Mouse (Mus musculus): ENCODE measurements around the gene Tagap.

Gene Tagap

DNA sequence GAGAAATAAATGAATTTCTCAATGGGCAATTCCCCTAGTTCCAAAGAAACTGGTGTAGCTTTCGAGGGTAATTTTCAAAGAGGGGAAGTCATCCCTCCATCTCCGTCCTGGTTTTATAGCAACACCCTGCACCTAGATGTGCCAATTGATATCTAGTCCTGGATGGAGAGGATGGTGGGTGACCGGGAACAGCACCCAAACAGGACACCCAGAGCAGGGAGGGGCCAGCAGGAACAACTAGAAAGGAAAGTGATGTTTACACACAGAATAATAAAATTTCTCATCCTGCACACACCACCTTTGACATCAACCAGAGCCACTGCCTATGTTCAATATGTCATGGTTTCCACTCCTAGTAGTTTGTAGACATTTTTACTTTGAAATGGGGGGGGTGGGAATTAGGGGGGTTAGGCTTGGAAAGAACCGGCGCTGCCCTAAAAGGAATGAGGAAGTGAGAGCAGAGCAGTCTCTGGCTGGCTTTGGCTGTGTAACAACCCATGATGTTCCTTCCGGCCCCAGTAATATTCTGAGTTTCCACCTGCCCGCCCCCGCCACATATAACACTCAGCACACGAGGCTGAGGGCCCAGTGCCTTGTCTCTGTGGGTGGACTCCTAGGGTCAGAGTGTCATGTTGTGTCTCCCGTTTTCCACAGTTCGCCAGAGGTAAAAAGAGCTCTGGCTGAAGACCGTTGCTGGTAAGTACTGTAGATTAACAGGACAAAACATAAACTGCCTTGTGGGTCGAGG is at the start of gene Tagap:
Gene Tagap, plus strand, starts transcription at position 588 of the 748 bp plus-strand sequence.
- in situ Hi-C loops (cut with MboI, MseI) = loop anchor here (5.0 to 25.0 kb wide), 2 partner anchors 53 to 112 kb away; no protein-coding TSS in a partner anchor

DNA sequence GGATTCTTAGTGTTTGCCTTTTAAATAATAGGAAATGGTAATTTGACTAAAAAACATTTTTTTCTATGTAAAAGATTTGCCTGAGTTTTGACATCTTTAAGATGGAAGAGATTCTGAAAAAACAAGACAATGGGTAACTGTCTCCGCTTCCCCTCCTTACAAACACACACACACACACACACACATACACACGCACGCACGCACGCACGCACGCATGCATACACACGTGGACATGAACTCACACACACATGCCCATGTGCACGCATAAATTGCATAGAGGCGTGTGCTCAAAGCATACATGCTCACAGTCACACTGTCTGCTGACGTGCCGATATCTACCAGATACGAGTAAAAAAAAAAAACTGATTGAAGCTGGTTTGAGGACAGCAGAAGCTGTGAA is 49.3 kb upstream of the Tagap start:
- in situ Hi-C loops (cut with MboI, MseI) = no loop called here

DNA sequence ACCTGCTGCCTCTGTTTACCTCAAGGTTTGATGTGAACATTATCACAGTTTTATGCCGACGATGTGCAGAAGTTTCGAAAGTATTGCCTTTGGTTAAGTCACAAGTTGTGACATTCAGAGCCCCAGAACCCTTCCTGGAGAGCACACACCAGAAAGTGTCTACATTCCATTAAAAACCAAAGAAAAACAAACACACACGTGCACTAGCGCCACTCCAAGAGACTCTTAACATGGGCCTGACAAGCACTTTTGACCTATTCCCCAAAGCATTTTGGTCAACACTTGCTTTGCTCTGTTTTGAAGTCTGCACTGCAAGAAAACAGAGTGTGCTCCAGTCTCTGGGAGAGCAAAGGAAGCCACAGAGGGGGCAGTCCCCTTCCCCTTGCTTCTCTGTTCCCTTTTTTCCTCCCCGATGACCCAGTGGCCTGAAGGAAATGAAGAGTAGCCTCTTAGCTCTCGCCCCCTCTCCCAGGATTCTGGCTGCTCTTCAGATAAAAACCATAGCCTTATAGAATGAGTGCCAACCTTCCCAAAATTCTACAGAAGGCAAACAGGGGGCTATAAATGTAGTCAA is 48.5 kb upstream of the Tagap start:
- in situ Hi-C loops (cut with MboI, MseI) = no loop called here

DNA sequence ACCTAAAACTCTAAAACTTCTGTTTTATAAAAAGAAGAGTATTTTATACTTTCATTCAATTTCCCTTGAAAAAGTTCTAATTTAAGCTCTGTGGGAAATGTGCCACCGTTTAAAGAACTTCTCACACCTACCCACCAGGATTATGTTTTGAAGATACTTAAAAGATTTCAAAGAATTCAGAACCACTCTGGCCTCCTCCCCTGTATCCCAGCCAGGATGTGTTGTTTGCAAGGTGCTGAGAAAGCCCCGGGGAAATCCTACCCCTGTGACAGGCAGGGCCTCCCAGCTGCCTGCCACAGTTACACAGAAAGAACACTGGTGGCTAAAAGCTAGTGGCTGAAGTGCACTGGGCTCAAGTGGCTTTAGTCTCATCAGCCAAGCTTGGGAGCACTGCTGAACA is 47.9 kb upstream of the Tagap start:
- in situ Hi-C loops (cut with MboI, MseI) = no loop called here

DNA sequence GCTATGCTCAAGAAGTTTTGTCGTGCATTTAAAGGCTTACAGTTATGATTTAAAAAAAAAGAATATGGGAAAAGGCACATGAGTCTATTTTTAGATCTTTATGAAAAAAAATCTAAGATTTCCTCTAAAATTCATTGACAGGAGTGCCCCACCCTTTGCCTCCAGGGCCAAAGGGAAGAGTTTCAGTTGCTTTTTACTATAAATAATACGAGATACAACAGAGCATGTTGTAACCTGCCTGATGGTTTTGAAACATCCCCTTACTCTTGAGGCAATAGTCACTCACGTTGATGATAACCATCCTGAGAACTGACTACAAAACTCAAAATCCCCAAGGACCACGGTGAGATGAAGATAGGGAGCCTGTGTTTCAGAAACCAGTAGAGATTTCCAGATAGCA is 46.3 kb upstream of the Tagap start:
- in situ Hi-C loops (cut with MboI, MseI) = no loop called here

DNA sequence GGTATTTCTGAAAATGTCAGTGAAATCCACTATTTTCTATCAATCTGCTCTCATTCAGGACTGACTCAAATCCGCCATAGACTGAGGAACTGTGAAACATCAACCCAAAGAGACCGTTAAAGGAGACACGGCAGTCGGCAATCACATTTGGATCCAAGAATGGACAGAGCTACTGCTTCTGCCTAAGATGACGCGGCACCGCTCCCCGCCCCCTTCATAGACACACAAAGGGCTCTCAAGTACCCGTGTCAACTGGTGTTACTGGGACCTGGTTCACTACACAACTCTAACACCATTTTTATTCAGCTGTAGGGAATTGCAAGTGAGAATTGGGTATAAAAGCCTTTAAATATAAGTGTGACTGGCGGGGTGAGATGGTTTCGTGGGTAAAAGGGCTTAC is 42.7 kb upstream of the Tagap start:
- in situ Hi-C loops (cut with MboI, MseI) = no loop called here

DNA sequence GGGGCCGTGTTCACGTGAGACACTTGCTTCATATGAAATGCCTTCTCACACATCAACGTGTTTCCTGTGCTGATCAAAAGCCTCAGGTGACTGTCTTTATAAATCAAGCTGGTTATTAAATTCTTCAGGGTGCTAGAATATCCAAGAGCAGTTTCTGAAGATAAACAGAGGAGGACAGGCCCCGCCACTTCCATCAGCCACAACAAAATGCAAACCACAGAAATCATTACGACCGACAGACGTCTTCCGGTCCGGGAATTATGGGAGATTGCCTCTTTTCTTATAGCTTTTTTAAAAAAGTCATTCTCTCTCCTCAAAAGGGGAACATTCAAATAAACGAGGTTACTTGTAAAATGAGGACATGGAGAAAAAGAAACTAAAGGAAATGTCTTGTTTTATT is 41.2 kb upstream of the Tagap start:
- in situ Hi-C loops (cut with MboI, MseI) = no loop called here

DNA sequence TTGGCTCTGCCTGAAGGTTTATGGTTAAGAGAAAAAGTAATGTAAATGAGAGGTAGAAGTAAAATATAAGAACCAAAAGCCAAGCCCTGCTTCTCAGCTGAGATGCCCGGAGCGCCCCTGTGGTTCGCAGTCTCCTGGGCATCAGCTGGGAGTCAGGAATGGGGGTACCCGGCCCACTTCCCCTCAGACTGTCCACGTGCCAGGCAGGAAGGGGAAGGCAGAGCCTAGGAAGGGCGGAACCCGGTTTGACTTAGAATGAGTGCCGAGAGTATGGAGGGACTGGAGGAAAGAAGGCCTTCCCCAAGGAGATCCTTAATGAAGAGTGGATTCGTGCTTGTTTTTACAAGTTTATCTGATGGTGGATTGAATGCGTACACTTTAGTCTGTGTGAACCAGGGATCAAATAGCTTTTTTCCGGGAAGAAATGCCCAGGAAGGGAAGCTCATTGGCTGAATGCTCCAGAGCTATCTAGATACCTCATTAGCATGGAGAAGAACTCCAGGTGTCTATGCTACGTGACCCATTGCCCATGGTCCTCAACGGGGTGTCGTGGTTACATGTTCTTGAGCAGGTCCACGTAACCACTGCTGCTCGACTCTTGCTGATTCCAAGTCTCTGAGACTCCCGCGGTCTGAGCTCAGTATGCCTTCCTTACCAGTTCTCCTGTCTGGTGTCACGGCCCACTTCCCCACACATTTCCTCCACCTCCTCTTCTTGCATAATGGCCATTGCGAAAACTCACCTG is 38.6 kb upstream of the Tagap start:
- in situ Hi-C loops (cut with MboI, MseI) = no loop called here

DNA sequence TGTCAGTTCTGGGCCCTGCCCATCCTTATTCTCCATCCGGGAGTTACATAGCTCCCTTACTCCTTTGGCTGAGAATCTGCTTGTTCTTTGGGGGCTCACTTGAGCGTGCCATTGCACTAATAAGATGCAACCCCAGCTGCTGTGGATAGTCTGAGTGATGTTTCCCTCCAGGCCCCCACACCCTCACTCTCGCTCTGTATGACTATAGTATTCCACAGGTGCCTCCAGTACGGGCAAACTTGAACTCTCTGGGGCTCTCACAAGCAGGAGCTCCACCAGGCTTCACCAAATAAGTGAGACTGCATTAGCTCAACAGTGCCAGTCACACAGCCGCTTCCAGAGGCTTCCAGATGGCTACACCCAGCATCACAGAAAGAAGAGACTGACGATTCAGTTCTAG is 37.5 kb upstream of the Tagap start:
- in situ Hi-C loops (cut with MboI, MseI) = no loop called here

DNA sequence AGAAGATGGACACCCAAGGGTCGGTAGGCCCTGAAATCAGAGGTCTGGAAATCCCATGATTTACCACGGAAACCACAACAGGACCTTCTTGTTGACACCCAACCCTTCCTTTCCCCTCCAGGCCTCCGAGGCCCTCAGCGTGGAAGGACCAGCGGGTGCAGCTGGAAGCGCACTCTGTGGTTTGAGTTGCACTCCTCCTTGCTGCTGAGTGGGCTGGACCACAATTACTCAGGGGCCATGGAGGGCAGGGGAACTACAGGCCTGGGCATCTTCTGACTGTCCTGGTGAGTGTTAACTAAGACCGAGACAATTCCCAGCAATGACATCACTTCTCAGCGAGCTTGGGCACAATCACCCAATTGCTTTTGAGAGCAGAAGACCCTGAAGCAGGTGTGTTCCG is 36.8 kb upstream of the Tagap start:
- in situ Hi-C loops (cut with MboI, MseI) = no loop called here

DNA sequence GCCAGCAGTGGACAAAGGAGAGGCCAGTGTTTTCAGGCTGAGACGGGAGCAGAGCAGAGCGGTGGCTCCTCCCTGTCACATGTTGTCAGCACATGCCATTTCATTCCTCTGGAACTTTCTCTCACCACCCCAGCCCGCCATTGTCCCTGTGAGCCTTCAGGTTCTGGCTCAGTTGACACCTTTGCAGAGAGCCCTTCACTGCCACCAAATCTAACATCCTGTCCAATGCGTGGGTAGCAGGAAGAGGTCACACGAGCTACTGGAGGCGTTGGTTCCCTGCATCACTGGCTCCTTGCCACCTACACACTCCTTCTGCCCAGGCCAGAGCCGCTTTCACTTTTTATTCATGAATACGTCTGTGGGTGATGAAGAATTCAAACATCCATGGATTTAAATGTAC is 33.1 kb upstream of the Tagap start:
- in situ Hi-C loops (cut with MboI, MseI) = no loop called here

DNA sequence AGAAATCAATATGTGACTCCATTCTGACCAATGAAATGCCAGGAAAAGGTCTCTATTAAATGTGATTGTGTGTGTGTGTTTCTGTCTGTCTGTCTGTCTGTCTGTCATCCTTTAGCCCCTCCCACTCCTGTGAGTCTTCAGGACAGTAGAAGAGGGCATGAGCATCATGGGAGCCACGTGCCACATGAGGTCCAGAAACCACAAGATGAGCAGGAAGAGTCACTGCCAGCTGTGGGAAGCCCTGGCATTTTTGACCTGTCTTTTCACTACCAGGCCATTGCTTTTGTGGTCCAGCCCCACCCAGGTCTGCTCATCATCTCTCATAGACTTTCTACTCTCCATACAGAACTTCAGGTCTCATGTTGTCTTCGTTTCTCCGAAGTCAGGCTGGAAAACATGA is 31.7 kb upstream of the Tagap start:
- in situ Hi-C loops (cut with MboI, MseI) = no loop called here

DNA sequence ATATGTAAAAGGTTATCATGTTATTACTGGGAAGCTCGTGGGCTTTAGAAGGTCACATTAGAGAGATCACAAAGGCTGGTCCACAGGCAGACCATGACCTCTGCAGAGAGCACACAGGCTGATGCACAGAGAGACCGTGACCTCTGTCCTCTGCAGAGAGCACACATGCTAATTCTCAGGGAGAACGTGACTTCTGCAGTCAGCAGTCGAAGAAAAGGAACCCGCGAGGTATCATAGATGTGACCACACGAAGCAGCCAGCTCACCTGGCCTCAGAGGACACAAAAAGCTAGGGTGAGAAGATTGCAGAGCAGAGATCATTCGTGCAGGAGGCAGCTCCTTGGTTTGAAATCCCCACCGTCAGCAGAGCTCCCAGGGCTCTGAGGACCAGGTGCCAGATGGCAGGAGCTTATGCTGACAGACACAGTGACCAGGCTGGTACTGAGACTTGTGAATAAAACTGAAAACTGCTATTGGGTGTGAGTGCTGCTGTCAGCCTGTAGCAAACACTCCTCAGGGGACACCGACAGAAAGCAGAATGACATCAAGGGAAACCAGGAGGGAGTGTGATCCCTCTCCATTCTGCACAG is 29.7 kb upstream of the Tagap start:
- in situ Hi-C loops (cut with MboI, MseI) = no loop called here

DNA sequence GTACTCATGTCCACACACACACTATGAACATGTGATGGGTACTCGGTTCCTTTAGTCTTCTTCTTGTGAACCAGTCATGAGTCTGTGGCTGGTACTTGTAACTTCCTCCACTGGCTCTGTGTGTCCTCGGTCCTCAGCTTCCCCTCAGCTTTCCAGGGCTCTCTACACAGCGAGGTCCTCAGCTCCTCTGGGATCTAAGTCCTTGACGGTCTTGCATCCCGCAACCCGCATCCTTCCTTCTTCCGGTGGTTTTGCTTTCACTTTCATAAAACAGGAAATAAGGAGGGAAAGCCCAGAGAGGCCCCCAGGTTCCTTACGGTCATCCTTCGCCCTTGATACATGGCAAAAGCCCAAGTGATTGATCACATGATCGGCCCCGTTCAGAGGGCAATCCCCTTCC is 28.7 kb upstream of the Tagap start:
- in situ Hi-C loops (cut with MboI, MseI) = no loop called here

DNA sequence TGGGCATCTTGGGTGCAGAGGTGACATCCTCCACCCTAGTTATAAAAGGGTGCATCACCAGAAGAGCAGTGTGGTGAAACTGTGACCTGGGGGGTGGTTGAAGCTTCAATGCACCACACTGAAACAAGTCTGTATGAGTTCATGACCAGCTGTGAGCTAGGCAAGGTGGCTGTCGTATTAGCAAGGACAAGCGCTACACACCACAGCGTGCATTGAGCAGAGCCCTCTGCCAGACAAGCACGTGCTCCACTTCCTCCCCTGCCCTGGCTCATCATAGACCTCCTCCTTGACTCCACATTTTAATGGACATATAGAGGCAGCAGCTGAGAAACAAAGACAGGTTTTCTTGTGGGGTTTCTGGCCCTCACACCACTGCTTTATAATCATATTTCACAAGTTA is 28.0 kb upstream of the Tagap start:
- in situ Hi-C loops (cut with MboI, MseI) = no loop called here

DNA sequence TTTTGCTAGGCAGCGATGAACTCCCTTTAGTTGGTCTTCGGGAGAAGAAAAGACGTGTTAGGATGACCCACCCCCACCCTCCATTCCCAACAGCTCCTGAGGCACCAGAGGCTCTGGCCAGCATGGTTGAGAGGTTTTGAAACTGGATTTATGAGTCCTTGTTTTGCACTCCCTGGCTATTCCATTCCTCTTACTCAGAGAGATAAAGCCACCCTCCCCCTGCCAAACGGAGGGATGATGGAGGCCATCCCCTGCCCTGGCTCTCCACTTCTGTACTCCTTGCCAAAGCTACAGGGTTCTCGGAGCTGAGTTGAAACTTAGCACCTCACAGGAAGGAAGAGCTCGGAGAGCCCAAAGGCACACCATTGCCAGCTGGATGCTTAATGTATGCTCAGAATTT is 26.6 kb upstream of the Tagap start:
- in situ Hi-C loops (cut with MboI, MseI) = no loop called here

DNA sequence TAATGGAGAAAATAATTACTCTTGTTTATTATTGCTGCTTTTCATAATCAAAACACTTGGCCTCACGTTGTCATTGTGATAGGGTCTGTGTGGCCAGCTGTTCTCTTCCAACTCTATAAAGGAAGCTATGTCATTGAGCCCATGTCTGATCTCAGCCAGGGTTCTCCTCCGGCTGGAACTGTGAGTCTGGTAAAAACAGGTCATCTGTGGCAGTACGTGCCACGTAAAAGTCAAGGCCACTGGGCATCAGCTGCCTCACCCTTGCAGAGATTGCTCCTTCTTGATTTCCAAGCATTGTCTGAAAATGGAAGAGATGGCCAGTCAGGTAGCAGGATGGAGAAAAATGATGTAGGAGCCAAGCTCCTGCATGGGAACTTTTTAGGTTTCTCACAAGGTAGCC is 25.8 kb upstream of the Tagap start:
- in situ Hi-C loops (cut with MboI, MseI) = no loop called here

DNA sequence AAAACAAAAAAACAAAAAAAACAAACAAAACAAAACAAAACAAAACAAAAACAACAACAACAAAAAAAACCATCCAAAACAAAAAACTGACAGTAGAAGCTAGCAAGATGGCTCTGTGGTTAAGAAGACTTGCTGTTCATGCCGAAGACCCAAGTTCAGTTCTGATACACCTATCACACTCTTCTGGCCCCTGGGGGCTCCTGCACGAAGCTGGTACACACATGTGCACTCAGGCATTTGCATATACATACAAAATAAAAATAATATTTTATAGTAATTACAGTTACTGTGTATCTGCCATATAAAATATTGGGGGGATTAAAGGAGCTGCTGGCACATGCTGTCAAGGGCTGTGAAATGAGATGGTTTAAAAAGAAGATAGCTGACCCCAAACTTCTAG is 24.3 kb upstream of the Tagap start:
- in situ Hi-C loops (cut with MboI, MseI) = no loop called here

DNA sequence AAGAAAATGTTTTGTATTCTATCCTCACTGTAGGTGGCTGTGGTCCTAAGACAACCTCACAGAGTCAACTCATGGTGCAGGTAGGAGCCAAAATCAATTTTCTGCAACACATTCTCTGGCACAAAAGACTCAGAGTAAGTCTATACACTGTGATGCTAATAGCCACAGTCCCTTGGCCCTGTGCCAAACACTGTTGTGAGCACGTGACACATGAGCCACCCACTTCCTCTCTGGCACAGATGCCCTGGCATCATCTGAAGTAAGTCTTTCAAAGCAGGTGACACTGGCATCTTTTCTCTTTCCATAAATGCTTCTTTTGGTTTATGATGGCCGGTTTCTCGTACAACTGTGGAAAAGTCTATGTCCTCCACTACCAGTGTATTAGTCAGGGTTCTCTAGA is 23.4 kb upstream of the Tagap start:
- in situ Hi-C loops (cut with MboI, MseI) = no loop called here

DNA sequence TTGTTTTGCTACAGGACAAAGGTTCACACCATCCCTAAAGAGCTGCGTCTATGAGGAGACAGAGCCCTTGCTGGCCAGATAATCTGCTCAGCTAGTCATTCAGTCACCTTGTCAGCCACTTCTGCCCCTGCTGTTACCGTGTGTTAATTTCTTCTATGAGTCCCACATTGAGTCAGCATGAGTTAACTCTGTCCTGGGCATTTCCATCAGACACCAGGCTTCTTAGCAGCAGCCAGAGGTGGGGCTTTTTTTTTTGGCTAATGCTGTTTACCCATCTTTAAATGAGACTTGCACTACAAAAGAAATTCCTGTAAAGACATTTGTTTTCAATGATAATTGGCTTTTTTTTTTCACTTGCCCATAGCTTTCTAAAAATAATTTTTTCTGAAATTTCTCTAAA is 20.8 kb upstream of the Tagap start:
- in situ Hi-C loops (cut with MboI, MseI) = no loop called here

DNA sequence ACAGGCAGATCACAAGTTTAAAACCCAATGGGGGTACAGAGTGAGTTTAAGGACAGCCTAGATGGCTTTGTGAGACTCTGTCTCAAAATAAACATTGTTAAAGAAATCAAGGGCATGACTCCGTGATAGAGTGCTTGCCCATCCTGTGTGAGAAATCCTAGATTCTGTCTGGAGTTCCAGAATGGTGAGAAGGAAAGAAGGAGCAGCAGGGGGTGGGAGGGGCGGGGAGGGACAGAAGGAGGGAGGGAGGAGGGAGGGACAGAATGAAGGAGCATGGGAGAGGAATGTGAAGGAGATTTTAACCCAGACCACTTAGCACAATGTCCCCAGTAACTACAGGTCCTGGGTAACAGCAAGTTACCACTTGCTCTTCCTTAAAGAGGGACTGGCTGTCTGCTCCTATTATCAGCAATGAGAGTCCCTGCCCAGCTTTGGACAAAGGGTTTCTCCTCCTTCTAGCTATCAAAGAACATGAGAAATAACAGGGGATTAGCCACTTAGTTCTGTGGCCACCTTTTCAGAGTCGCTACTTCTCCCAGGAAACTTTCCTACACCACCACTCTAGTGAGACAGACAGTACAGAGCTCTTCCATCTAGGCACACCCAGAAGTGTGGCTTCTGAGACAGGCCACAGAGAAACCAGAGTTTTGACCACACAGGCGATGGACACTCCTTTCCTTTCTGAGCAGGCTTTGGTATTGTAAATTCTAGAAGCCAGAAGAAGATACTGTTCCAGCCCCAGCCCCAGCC is 19.7 kb upstream of the Tagap start:
- in situ Hi-C loops (cut with MboI, MseI) = no loop called here
